Mouse (Mus musculus) ES-Bruce4 (cell line): ENCODE data around the gene Tsks.

Experiments used
- CTCF ChIP-seq: IDR thresholded peaks from one replicate; pipeline ENCODE4 v1.8.1; 2011; ENCODE audit warnings: low read depth, low read length
- EP300 ChIP-seq: IDR thresholded peaks from 2 replicates; pipeline ENCODE4 v1.6.1; 2011; ENCODE audit warnings: low read depth, low read length; ENCODE audit not compliant: insufficient read depth
- POLR2A ChIP-seq: IDR thresholded peaks from one replicate; pipeline ENCODE4 v1.8.1; 2011; ENCODE audit warnings: low read length; ENCODE audit not compliant: insufficient read depth

DNA sequence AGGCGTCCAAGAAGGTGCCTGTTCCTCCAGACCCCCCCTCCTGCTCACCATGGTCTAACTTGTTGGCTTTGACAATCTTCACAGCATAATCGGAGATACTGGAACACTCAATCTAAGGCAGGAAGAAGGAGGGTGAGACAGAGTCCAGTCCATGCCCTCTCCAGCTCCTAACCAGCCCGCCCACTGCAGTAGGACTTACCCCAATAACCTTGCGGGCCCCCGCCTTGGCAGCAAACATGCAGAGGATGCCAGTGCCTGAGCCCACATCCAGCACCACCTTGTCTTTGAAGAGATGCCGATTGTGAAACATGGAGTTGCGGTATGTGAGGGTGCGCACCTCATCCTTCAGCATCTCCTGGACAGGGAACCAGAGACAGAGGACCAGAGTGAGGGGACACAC lies 38.5 kb downstream of the Tsks start:
- no peak for TF ChIP-seq POLR2A
- TF ChIP-seq CTCF, result no peak
- no peak for TF ChIP-seq EP300
